Mouse (Mus musculus) MEL-GATA-1-ER (cell line): Measurements from ENCODE around the gene Tmem98.

ENCODE experiments used
- DNase-seq: peaks from one replicate; pipeline ENCODE4 v3.0.0-alpha.2; 2012; ENCODE audit warnings: low read depth; ENCODE audit errors: extremely low read depth

Tmem98 gene

DNA sequence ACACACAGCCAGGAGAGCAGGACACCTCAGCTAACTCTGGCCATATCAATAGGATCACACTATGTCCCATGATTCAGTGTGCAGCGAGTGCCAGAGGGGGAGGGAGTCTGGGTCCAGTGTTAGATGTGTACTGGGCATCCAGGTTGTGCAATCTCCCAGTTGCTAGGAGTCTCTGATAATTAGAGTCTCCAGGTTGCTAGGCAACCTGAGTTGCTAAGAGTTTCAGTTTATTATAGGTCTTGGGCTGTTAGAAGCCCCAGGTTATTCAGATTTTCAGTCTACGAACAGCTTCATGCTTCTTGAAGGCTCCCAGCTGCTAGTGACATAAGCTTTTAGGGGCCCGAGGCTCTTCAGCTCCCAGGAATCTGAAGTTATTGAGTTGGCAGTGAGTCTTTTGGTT, 43.0 kb downstream of the Tmem98 start:
- no peak for DNase-seq

GRCm38 (mm10) chr11:80854430-80854829, 44.5 kb downstream of the Tmem98 start:
- DNase-seq = no peak

DNA sequence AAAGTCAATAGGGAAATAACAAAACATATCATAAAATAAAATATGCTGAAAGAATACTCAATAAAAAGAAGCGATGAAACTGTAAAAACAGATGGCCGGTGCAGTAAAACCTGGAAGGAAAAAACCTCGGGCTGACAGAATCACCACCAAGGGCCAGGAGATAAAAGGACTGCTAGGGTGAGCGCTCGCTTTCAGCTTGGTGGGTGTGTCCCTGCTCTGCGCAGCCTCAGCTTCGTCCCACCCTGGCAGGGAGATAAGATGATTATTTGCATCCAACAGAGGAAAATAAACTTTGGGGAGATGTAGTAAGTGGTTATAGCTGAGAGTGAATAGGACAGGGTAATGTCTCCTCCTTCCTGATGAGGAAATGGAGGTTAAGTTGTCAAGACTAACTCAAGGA, 44.9 kb downstream of the Tmem98 start:
- DNase-seq = peak; percentile 40

DNA sequence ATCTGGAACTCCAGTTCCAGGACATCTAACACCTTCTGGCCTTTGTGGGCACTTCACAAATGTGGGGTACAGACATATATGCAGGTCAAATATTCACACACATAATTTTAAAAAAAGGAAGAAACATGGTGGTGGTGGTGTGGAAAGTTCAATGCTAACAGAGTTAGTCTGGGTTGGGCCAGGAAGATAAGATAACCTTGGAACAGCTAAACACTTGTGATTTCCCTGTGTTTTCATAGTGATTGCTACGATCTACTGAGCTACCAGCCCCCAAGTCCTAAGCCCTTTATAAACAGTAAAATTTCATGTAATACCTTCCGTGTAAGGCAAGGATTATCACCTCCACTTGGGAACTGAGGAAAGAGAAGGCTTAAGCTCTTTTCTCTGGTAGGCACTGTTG, 46.9 kb downstream of the Tmem98 start:
- DNase-seq = no peak

GRCm38 (mm10) chr11:80858065-80858464, 48.1 kb downstream of the Tmem98 start, which contains the start of gene Spaca3:
Gene Spaca3 (plus strand): TSS chr11:80858365.
- DNase-seq = no peak

DNA sequence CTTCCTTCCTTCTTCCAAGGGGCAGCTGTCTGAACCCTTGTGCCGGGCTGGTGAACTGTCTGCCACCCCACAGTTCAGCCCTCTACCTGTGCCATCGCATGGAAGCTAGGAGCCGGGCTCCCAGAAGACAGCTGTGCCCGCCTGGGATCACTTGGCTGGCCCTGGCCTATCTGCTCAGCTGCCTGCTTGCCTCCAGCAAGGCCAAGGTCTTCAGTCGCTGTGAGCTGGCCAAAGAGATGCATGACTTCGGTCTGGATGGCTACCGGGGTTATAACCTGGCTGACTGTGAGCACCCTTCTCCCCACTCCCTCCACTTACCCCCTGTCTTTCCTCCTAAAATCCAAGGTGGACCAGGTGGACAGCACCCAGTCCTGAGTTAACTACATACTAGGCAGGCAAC, 53.0 kb downstream of the Tmem98 start:
- no peak for DNase-seq

DNA sequence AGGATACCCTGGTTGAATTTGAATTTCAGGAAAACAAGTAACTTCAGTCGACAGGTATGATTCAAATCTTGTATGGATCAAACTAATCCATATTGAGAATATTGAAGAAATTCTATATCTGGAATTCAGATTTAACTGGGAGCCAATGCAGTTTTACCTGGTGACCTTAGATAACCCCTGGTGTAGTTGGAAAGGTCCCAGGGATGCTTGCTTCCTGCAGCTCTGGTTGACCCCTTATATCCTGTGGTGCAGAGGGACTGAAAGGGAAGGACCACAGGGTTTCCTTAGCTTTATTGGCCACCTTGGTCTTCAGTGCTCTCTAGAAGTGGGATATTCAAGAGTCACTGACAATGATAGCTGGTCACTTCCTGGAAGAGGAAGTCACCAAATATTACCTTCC, 58.1 kb downstream of the Tmem98 start:
- DNase-seq = no peak
